Mouse (Mus musculus): ENCODE data around the gene Olfr1048.
"Not testable (repeated sequence)": the region's sequence is repeated elsewhere in the genome, so short reads cannot be mapped to it uniquely, and the experiment has no call there.

Gene Olfr1048

GRCm38 (mm10) chr2:86240189-86240588 lies at the start of gene Olfr1048:
TSS of gene Olfr1048 (minus strand) at chr2:86240289.
- no peak for DNase-seq (ENCODE audit: low read depth)

GRCm38 (mm10) chr2:86278988-86279387 lies 38.9 kb upstream of the Olfr1048 start, which contains the start of gene Olfr1051:
TSS of gene Olfr1051 (minus strand) at chr2:86279088.
- DNase-seq (ENCODE audit: low read depth), result not testable (repeated sequence)

- not testable (repeated sequence) for DNase-seq (ENCODE audit: low read depth)
These were observed 18.1 kb upstream of the Olfr1048 start, which contains the start of gene Olfr1049 for GRCm38 (mm10) chr2:86258228-86258627. TSS of gene Olfr1049 (minus strand) at chr2:86258328.

GRCm38 (mm10) chr2:86231301-86231700 lies 8.8 kb downstream of the Olfr1048 start, which contains the start of gene Olfr1047:
TSS of gene Olfr1047 (minus strand) at chr2:86231401.
- DNase-seq (ENCODE audit: low read depth), result no peak

GRCm38 (mm10) chr2:86219214-86219613 lies 20.9 kb downstream of the Olfr1048 start, which contains the start of gene Olfr1046:
TSS of gene Olfr1046 (minus strand) at chr2:86219314.
- DNase-seq (ENCODE audit: low read depth), result no peak

GRCm38 (mm10) chr2:86202909-86203308 lies 37.2 kb downstream of the Olfr1048 start, which contains the start of gene Olfr1045:
TSS of gene Olfr1045 (minus strand) at chr2:86203009.
- no peak for DNase-seq (ENCODE audit: low read depth)

GRCm38 (mm10) chr2:86195863-86196262 lies 44.2 kb downstream of the Olfr1048 start:
- no peak for DNase-seq (ENCODE audit: low read depth)

- no peak for DNase-seq (ENCODE audit: low read depth)
These were observed 54.5 kb downstream of the Olfr1048 start, which contains the start of gene Olfr52 for GRCm38 (mm10) chr2:86185583-86185982. TSS of gene Olfr52 (minus strand) at chr2:86185683.

Measured in 416B (cell line).